ENCODE assay signal across 10 mouse cellular contexts in the genomic region with DNA sequence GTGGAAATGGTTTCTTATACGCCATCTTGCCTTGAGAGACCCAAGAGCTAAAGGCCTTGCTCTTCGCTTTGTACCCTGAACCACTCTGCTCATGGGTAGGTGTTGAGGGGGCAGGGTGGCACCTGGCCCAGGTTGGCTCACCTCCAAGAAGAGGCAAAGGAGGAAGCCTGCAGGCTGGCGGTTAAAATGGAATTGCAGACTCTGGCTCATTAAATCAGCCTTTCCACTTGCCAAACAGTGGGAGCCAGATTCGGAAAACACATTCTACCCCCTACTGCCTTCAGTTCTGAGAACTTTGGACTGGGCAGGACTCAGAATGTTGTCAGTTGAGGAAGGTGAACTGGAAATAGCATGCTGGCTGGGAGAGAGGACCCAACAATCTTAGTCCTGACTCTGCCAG. TPM values are rescaled to one million over a fixed set of nuclear protein-coding genes. Genes with fewer than 3 reads are reported as not detected.
A peak's percentile ranks its signal among the peaks of the same experiment; 100 is the strongest.
DNase-seq lines count a peak whose midpoint lies in the region; ATAC-seq and TF ChIP-seq lines count a peak whose summit lies in the region.
"Had no signal": no experiment of that assay in that cellular context is flagged by ENCODE, and none has a peak within 500 bp of the region (broad histone marks: within the 10 kb centered on the region; RNA-seq: fewer than 3 reads in every experiment).

No protein-coding gene starts in this region.

- no peak for TF ChIP-seq CTCF in hindbrain, postnatal 0 days (IDR thresholded peaks at IDR 0.05; ENCODE audit: low read depth)
- TF ChIP-seq CTCF in thymus, adult 2 months (IDR thresholded peaks at IDR 0.05; ENCODE audit: borderline replicate concordance, control insufficient read depth, extremely low read depth, insufficient read depth, low read length, poor library complexity), result no peak

- H3K4me2 ChIP-seq in hindbrain, postnatal 0 days (ENCODE audit: low read depth, low read length), result no peak overlapping the region
- H3K4me2 ChIP-seq in hindbrain, embryonic 12.5 days (replicated peaks), result no peak overlapping the region
- H3K4me2 ChIP-seq: lung, embryonic 15.5 days had no signal

- no peak overlapping the region for H3K4me3 ChIP-seq in hindbrain, postnatal 0 days (ENCODE audit: low read length)
- no peak overlapping the region for H3K4me3 ChIP-seq in hindbrain, embryonic 12.5 days
- H3K4me3 ChIP-seq in brown adipose tissue, adult 24 weeks (ENCODE audit: insufficient read depth, low read depth, low read length), result no peak overlapping the region
- no peak overlapping the region for H3K4me3 ChIP-seq in limb, embryonic 10.5 days
- H3K4me3 ChIP-seq in thymus, adult 2 months (ENCODE audit: control insufficient read depth, insufficient read depth, low read length), result no peak overlapping the region
- H3K4me3 ChIP-seq: lung, embryonic 15.5 days had no signal

- H3K4me1 ChIP-seq in hindbrain, postnatal 0 days (ENCODE audit: insufficient read depth, low read length), result no peaks in the 10 kb centered on the region
- H3K4me1 ChIP-seq in hindbrain, embryonic 12.5 days, result no peaks in the 10 kb centered on the region
- H3K4me1 ChIP-seq in brown adipose tissue, adult 24 weeks (ENCODE audit: control insufficient read depth, insufficient read depth, insufficient read length, low read length), result no peaks in the 10 kb centered on the region
- H3K4me1 ChIP-seq in limb, embryonic 10.5 days, result no peaks in the 10 kb centered on the region
- no peaks in the 10 kb centered on the region for H3K4me1 ChIP-seq in thymus, adult 2 months (replicated peaks; ENCODE audit: control insufficient read depth, insufficient read depth, low read length)
- H3K4me1 ChIP-seq: lung, embryonic 15.5 days had no signal

- no peaks in the 10 kb centered on the region for H3K27me3 ChIP-seq in hindbrain, postnatal 0 days (ENCODE audit: insufficient read depth, low read length)
- H3K27me3 ChIP-seq in hindbrain, embryonic 12.5 days, result no peaks in the 10 kb centered on the region
- H3K27me3 ChIP-seq in limb, embryonic 10.5 days (ENCODE audit: low read depth, poor library complexity, severe bottlenecking), result no peaks in the 10 kb centered on the region
- H3K27me3 ChIP-seq in thymus, adult 2 months (ENCODE audit: control insufficient read depth, insufficient read depth, low read length), result no peaks in the 10 kb centered on the region
- H3K27me3 ChIP-seq: lung, embryonic 15.5 days had no signal

- WGBS in hindbrain, postnatal 0 days, result 59% methylated on average over 4 of the region's 4 CpGs
- 92% methylated on average over 4 of the region's 4 CpGs for WGBS in hindbrain, embryonic 12.5 days
- WGBS in limb, embryonic 10.5 days, result 94% methylated on average over 4 of the region's 4 CpGs
- 90% methylated on average over 4 of the region's 4 CpGs for WGBS in thymus, adult 2 months

- no peak for ATAC-seq in hindbrain, postnatal 0 days
- ATAC-seq in hindbrain, embryonic 12.5 days (ENCODE audit: low FRiP score), result no peak

- TF ChIP-seq POLR2A in thymus, adult 2 months (IDR thresholded peaks at IDR 0.05; ENCODE audit: control insufficient read depth, extremely low read depth, insufficient read depth, low read length, poor library complexity), result no peak

- H3K36me3 ChIP-seq in hindbrain, postnatal 0 days (ENCODE audit: insufficient read depth, low read length), result no peaks in the 10 kb centered on the region
- peaks cover 16% of the 10 kb centered on the region; the same call in 1 of the 2 replicates for H3K36me3 ChIP-seq in hindbrain, embryonic 12.5 days
- no peaks in the 10 kb centered on the region for H3K36me3 ChIP-seq in limb, embryonic 10.5 days
- H3K36me3 ChIP-seq in thymus, adult 2 months (ENCODE audit: control insufficient read depth, insufficient read depth, low read length), result peaks cover 4% of the 10 kb centered on the region; the same call in 1 of the 2 replicates
- H3K36me3 ChIP-seq: lung, embryonic 15.5 days had no signal

- no peak overlapping the region for H3K27ac ChIP-seq in hindbrain, postnatal 0 days
- no peak overlapping the region for H3K27ac ChIP-seq in hindbrain, embryonic 12.5 days
- peak overlapping the region; percentile 53; the same call in 1 of the 2 replicates for H3K27ac ChIP-seq in brown adipose tissue, adult 24 weeks (replicated peaks; ENCODE audit: low read depth, low read length)
- no peak overlapping the region for H3K27ac ChIP-seq in limb, embryonic 10.5 days
- no peak overlapping the region for H3K27ac ChIP-seq in thymus, adult 2 months (ENCODE audit: control insufficient read depth, insufficient read depth, low read length)
- H3K27ac ChIP-seq: lung, embryonic 15.5 days had no signal

- peak; percentile 28 for DNase-seq in hindbrain, postnatal 0 days (ENCODE audit: low spot score)
- DNase-seq in cerebellum, postnatal 14 days, result peak; percentile 92
- DNase-seq in layer of hippocampus, adult 18-20 months (ENCODE audit: low spot score in 2 of 2), result peak; percentile 25 to 63
- no peak for DNase-seq in limb, embryonic 10.5 days (ENCODE audit: low spot score)
- no peak for DNase-seq in thymus, adult 2 months
- DNase-seq in ovary, adult 18-20 months (ENCODE audit: low spot score), result no peak

- no peaks in the 10 kb centered on the region for H3K9me3 ChIP-seq in hindbrain, postnatal 0 days (ENCODE audit: low read length)
- no peaks in the 10 kb centered on the region for H3K9me3 ChIP-seq in hindbrain, embryonic 12.5 days (replicated peaks)
- H3K9me3 ChIP-seq in limb, embryonic 10.5 days (replicated peaks), result no peaks in the 10 kb centered on the region
- H3K9me3 ChIP-seq: G1E; lung, embryonic 15.5 days had no signal

- no peak overlapping the region for H3K9ac ChIP-seq in hindbrain, postnatal 0 days (replicated peaks; ENCODE audit: low read length)
- no peak overlapping the region for H3K9ac ChIP-seq in hindbrain, embryonic 12.5 days
- H3K9ac ChIP-seq: lung, embryonic 15.5 days had no signal

RNA-seq across cellular contexts. Expression of gene Gss, which starts 17.9 kb away (rescaled TPM):
- 5.6 and 14.7 TPM in 2 replicates for total RNA-seq in hindbrain, postnatal 0 days (2014; rRNA removed)
- 15.3 and 15.4 TPM in 2 replicates for polyA plus RNA-seq in hindbrain, postnatal 0 days (2015; fragmentation: Nextera tagmentation; extraction: Ambion mirVana)
- 17.0 and 18.3 TPM in 2 replicates for polyA plus RNA-seq in hindbrain, embryonic 12.5 days (2016; fragmentation: Nextera tagmentation; extraction: Ambion mirVana)
- 15.7 and 25.5 TPM in 2 replicates for polyA plus RNA-seq in brown adipose tissue, adult 24 weeks (2012; ENCODE audit: insufficient read depth, insufficient read length, missing spikeins)
- 10 to 100 TPM; 23.4 to 24.7 TPM for total RNA-seq in layer of hippocampus, adult 18-20 months (2021)
- polyA plus RNA-seq in limb, embryonic 10.5 days (2016; fragmentation: Nextera tagmentation; extraction: Ambion mirVana), result 24.3 and 25.1 TPM in 2 replicates
- 20.6 and 23.2 TPM in 2 replicates for polyA plus RNA-seq in thymus, adult 2 months (2012; rRNA removed)

RNA-seq across cellular contexts. Expression of gene Myh7b, which starts 36.3 kb away (rescaled TPM):
- total RNA-seq in hindbrain, postnatal 0 days (2014; rRNA removed), result 0.18 and 3.1 TPM in 2 replicates
- polyA plus RNA-seq in hindbrain, postnatal 0 days (2015; fragmentation: Nextera tagmentation; extraction: Ambion mirVana), result 3.4 and 3.9 TPM in 2 replicates
- 0.61 and 1.6 TPM in 2 replicates for polyA plus RNA-seq in hindbrain, embryonic 12.5 days (2016; fragmentation: Nextera tagmentation; extraction: Ambion mirVana)
- polyA plus RNA-seq in brown adipose tissue, adult 24 weeks (2012; ENCODE audit: insufficient read depth, insufficient read length, missing spikeins), result 0.16 and 1.2 TPM in 2 replicates
- 1 to 10 TPM; 3.0 to 4.9 TPM for total RNA-seq in layer of hippocampus, adult 18-20 months (2021)
- polyA plus RNA-seq in limb, embryonic 10.5 days (2016; fragmentation: Nextera tagmentation; extraction: Ambion mirVana), result 0.36 and 0.63 TPM in 2 replicates
- polyA plus RNA-seq in thymus, adult 2 months (2012; rRNA removed), result 0.09 and 1.0 TPM in 2 replicates

RNA-seq across cellular contexts. Expression of gene Ggt7, which starts 56.7 kb away (rescaled TPM):
- 201 and 255 TPM in 2 replicates for total RNA-seq in hindbrain, postnatal 0 days (2014; rRNA removed)
- polyA plus RNA-seq in hindbrain, postnatal 0 days (2015; fragmentation: Nextera tagmentation; extraction: Ambion mirVana), result 97.5 and 104 TPM in 2 replicates
- polyA plus RNA-seq in hindbrain, embryonic 12.5 days (2016; fragmentation: Nextera tagmentation; extraction: Ambion mirVana), result 39.0 and 41.1 TPM in 2 replicates
- polyA plus RNA-seq in brown adipose tissue, adult 24 weeks (2012; ENCODE audit: insufficient read depth, insufficient read length, missing spikeins), result not detected in 2 replicates
- 100 to 1,000 TPM; 112 to 120 TPM for total RNA-seq in layer of hippocampus, adult 18-20 months (2021)
- polyA plus RNA-seq in limb, embryonic 10.5 days (2016; fragmentation: Nextera tagmentation; extraction: Ambion mirVana), result 1.6 and 3.2 TPM in 2 replicates
- polyA plus RNA-seq in thymus, adult 2 months (2012; rRNA removed), result 35.1 and 42.8 TPM in 2 replicates
- total RNA-seq: G1E had no signal
- polyA plus RNA-seq: G1E had no signal

RNA-seq across cellular contexts. Expression of gene Acss2, which starts 57.0 kb away (rescaled TPM):
- total RNA-seq in hindbrain, postnatal 0 days (2014; rRNA removed), result 40.0 and 42.7 TPM in 2 replicates
- 23.7 and 27.5 TPM in 2 replicates for polyA plus RNA-seq in hindbrain, postnatal 0 days (2015; fragmentation: Nextera tagmentation; extraction: Ambion mirVana)
- 28.7 and 29.4 TPM in 2 replicates for polyA plus RNA-seq in hindbrain, embryonic 12.5 days (2016; fragmentation: Nextera tagmentation; extraction: Ambion mirVana)
- polyA plus RNA-seq in brown adipose tissue, adult 24 weeks (2012; ENCODE audit: insufficient read depth, insufficient read length, missing spikeins), result 514 and 528 TPM in 2 replicates
- 10 to 100 TPM; 57.2 to 60.6 TPM for total RNA-seq in layer of hippocampus, adult 18-20 months (2021)
- polyA plus RNA-seq in limb, embryonic 10.5 days (2016; fragmentation: Nextera tagmentation; extraction: Ambion mirVana), result 5.3 and 9.2 TPM in 2 replicates
- 56.0 and 59.8 TPM in 2 replicates for polyA plus RNA-seq in thymus, adult 2 months (2012; rRNA removed)

Comparison
In these comparisons a context has a peak if more than half of its experiments do, and no peak if none do; other contexts are left out.
1. DNase-seq: peak in hindbrain, postnatal 0 days (single experiment), cerebellum, postnatal 14 days (2 of 2) and layer of hippocampus, adult 18-20 months (2 of 2); none in limb, embryonic 10.5 days (single experiment), thymus, adult 2 months (single experiment) and ovary, adult 18-20 months (single experiment).